Mouse (Mus musculus): ENCODE results near the gene Cog4.
A peak's percentile ranks its signal among the peaks of the same experiment; 100 is the strongest.

The Cog4 gene

GRCm38 (mm10) chr8:110846405-110847170 is at the start of gene Cog4, which contains the start of gene Sf3b3:
Gene Cog4, plus strand, starts transcription at chr8:110846600.
Gene Sf3b3, minus strand, starts transcription at chr8:110846787.
- DNase-seq (ENCODE audit: low read depth, low spot score), result peak; percentile 89

DNA sequence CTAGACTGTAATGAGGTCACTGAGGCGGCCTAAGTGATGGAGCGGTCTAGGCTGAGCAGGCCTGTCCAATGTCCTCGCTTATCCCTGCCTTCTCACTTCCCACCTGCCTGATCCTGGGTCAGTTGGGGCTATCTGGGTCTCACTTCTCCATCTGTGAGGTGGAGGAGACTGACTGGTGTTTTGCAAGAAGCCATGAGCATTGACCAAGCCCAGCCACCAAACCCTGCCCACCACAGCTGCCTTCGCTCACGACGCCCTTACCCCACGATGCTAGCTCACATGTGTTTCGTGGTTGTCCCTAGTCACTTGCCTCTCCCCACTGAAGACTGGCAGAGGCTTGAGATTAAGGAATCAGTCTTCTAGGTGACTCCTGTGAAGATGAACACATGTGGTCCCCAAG is 49.3 kb upstream of the Cog4 start:
- DNase-seq (ENCODE audit: low read depth, low spot score), result no peak

DNA sequence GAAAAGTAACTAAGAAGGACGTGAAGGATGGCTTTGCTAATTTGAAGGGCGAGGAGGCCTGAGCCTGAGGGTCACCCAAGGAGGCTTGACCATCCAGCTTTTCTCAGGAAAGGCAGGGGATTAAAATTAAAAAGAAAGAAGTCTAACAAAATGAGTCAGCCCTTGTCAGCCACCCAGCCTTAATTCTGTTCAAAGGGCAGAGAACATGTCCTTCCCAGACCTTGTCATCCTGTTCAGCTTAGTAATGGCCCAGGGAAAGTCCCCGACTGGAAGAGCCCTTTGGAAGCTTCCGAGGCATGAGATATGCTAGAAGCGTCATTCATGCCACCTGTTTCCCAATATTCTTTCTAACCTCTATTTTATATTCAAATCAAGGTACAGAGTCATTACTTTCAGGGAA is 43.4 kb upstream of the Cog4 start:
- DNase-seq (ENCODE audit: low read depth, low spot score), result no peak

- DNase-seq (ENCODE audit: low read depth, low spot score), result no peak
Measured at GRCm38 (mm10) chr8:110803856-110804255, 42.5 kb upstream of the Cog4 start.

- no peak for DNase-seq (ENCODE audit: low read depth, low spot score)
Measured at GRCm38 (mm10) chr8:110804825-110805514, 41.4 kb upstream of the Cog4 start.

- peak; percentile 79 for DNase-seq (ENCODE audit: low read depth, low spot score)
Measured at GRCm38 (mm10) chr8:110805669-110806068, 40.7 kb upstream of the Cog4 start, which contains the start of gene Il34. Gene Il34, minus strand, starts transcription at chr8:110805924.

DNA sequence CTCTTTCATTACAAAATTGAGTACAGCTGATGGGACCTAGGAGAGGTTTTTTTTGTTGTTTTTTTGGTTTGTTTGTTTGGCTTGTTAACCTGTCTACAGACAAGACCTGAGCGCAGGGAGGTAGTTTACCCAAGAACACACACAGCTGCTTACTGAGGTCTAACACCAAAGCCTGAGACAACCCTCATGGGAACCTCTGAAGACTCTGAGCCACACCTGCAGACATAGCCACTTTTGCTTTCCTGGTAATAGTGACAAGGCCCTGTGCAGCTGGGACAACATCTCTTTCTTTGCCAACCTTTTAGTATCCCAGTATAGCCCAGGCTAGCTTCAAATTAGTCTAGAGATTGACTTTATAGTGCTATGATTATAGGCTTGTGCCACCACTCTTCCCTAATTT is 40.3 kb upstream of the Cog4 start:
- no peak for DNase-seq (ENCODE audit: low read depth, low spot score)

DNA sequence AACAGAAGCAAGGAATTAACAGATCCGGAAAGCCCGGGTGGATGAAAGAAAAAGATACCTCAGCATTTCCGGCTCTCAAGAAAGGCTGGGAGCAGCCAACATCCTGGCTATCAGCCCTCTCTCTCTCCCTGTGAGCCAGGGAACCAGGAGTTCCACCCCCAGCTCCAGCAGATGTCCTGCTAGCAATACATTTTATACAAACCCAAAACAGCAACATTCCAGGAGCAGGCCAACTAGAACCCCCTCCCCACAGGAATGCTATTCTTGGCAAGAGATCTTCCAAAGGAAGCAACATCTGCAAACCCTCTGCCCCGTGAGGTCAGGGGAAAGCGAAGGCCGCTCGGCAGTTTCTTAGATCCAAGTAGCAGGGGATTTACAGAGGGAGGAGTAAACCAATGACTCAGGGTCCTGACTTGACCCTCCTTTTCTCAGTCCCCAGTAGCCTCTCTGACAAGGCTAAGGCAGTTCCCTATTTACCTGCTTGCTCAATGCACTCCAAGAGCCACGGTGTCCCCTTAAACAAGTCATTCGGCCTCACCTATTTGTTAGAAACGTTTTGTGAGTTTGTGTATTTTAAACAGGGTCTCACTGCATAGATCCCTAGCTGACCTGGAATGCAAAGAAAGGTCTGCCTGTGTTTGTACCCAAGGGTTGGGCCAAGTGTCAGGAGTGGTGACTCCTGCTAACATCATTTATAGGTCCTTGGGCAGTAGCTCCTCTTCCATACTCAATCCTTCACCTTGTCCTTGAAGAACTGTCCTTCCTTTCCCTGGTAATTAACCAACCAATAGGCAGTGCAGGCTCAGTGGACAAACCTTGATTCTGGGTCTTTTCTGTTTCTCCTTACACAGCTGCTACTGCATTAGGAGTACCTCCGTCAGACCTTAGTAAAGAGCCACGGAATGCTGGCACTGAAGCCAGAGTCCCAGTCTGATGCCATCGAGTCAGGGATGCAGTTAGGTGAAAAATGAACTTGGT is 37.6 kb upstream of the Cog4 start:
- DNase-seq (ENCODE audit: low read depth, low spot score), result peak; percentile 93

- DNase-seq (ENCODE audit: low read depth, low spot score), result no peak
Measured at GRCm38 (mm10) chr8:110809831-110810230, 36.6 kb upstream of the Cog4 start.

GRCm38 (mm10) chr8:110810481-110811065 is 35.8 kb upstream of the Cog4 start:
- no peak for DNase-seq (ENCODE audit: low read depth, low spot score)

- DNase-seq (ENCODE audit: low read depth, low spot score), result no peak
Measured at GRCm38 (mm10) chr8:110811116-110811515, 35.3 kb upstream of the Cog4 start.

GRCm38 (mm10) chr8:110811793-110812192 is 34.6 kb upstream of the Cog4 start:
- DNase-seq (ENCODE audit: low read depth, low spot score), result no peak

DNA sequence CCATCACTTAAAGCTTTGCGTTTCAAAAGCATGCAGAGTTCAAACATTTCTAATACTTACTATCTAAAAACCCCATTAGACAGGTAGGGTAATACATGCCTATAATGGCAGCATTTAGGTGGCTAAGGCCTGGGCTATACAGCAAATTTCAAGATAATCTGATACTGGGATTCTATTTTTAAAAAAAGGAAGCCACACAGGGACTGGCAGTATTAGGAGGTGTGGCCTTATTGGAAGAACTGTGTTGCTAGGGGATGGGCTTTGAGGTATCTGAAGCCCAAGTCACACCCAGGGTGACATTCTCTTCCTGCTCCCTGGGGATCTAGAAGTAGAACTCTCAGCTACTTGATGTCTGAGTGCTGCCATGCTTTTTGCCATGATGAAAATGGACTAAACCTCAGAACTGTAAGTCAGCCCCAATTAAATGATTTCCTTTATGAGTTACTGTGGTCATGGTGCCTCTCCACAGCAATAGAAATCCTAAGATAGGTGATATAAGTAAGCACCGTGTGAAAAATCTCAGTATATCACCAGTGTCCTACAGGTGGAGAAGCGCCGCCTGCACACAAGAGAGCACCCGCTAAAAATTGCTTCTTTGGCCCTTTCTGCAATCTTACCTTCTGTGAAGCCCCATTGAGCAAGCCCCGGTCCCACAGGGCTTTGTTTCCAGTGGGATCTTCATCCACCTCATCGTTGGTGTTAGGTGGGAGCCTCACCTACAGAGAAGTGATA is 33.9 kb upstream of the Cog4 start:
- no peak for DNase-seq (ENCODE audit: low read depth, low spot score)

DNA sequence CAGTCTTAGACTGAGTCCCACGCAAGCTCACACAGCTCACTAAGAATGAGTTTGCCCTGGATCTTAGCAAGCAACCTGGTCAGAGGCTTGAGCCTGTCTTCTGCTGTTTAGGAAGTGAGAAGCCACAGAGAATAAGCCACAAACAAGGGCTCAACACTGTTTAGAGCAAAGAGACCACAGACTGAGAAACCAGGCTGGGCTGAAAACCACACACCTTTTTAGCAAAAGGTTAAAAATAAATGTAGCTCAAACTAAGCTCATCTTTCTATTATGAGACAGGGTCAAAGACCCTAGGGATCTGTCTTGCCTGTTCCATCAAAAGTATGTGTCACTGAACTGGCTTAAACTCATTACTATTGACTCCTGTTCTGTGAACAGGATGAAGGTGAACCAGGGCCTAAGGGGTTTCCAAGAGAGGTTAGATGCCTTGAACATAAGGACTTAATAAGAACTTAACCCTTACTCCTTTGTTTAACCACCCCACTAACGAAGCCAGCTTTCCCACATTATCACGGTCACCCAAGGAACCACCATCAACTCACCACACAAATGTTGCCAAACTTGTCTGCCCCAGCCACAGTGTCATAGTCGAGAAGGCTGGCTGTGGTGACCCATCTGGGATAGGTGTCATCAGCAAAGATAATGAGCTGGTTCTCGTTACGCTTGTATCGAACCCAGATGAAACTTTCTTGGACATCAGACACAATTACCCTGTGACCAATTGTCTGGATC is 33.2 kb upstream of the Cog4 start:
- DNase-seq (ENCODE audit: low read depth, low spot score), result no peak

GRCm38 (mm10) chr8:110815308-110815707 is 31.1 kb upstream of the Cog4 start:
- peak; percentile 37 for DNase-seq (ENCODE audit: low read depth, low spot score)

- no peak for DNase-seq (ENCODE audit: low read depth, low spot score)
Measured at GRCm38 (mm10) chr8:110816990-110817389, 29.4 kb upstream of the Cog4 start.

GRCm38 (mm10) chr8:110818593-110818992 is 27.8 kb upstream of the Cog4 start:
- DNase-seq (ENCODE audit: low read depth, low spot score), result no peak

GRCm38 (mm10) chr8:110820257-110820656 is 26.1 kb upstream of the Cog4 start:
- no peak for DNase-seq (ENCODE audit: low read depth, low spot score)

- no peak for DNase-seq (ENCODE audit: low read depth, low spot score)
Measured at GRCm38 (mm10) chr8:110821960-110822359, 24.4 kb upstream of the Cog4 start.

DNA sequence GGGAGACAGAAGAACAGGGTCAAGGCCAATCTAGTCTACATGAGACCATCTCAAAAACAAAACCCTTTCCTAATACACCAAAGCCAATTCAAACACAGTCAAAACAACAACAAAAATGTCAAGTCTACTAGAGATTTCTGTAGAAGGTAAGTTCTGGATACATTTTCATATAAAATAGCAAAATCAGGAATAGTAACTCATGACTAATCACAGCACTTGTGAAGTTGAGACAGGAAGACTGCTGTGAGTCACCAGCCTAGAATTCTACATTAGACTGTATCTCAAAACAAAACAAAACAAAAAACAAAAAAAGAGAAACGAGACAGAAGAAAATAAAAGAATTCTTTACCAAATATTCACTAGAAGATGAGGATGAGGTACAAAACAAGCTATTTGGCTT is 21.5 kb upstream of the Cog4 start:
- no peak for DNase-seq (ENCODE audit: low read depth, low spot score)
